Mouse (Mus musculus): Measurements from ENCODE around the gene Rac3. TPM values are rescaled to one million over a fixed set of nuclear protein-coding genes. Genes with fewer than 3 reads are reported as not detected.
"Not testable (repeated sequence)": the region's sequence is repeated elsewhere in the genome, so short reads cannot be mapped to it uniquely, and the experiment has no call there.

Gene Rac3
- polyA plus RNA-seq, 1 experiment from 2014 or later, result 51.2 TPM

- H3K4me1 ChIP-seq (replicated peaks), result peaks cover 17% of the 10 kb centered on the region
- WGBS, result 3% methylated on average over 18 of the region's 21 CpGs
- peak overlapping the region; percentile 15 for H3K4me3 ChIP-seq (replicated peaks)
- not testable (repeated sequence) for H3K27ac ChIP-seq; H3K9me3 ChIP-seq; ATAC-seq (ENCODE audit: insufficient number of reproducible peaks, insufficient read depth, low FRiP score, low TSS enrichment, low read depth); H3K27me3 ChIP-seq; H3K9ac ChIP-seq (replicated peaks); H3K36me3 ChIP-seq
- H3K4me2 ChIP-seq, result peak overlapping the region; percentile 46
Observed at GRCm38 (mm10) chr11:120729432-120730050, 8.3 kb downstream of the Rac3 start.

- 88% methylated on average over 10 of the region's 10 CpGs for WGBS
- peaks cover 3% of the 10 kb centered on the region; the same call in 1 of the 2 replicates for H3K27me3 ChIP-seq
Observed at GRCm38 (mm10) chr11:120730331-120730870, 9.1 kb downstream of the Rac3 start.

GRCm38 (mm10) chr11:120731395-120731794 is 10.1 kb downstream of the Rac3 start:
- no peak overlapping the region for H3K9ac ChIP-seq (replicated peaks)
- no peak overlapping the region for H3K4me3 ChIP-seq (replicated peaks)
- H3K27ac ChIP-seq, result peak overlapping the region; percentile 78
- WGBS, result 89% methylated on average over 1 of the region's 1 CpGs
- no peaks in the 10 kb centered on the region for H3K36me3 ChIP-seq
- H3K4me2 ChIP-seq, result no peak overlapping the region
- H3K4me1 ChIP-seq (replicated peaks), result peaks cover 15% of the 10 kb centered on the region
- no peak for ATAC-seq (ENCODE audit: insufficient number of reproducible peaks, insufficient read depth, low FRiP score, low TSS enrichment, low read depth)
- no peaks in the 10 kb centered on the region for H3K9me3 ChIP-seq
- H3K27me3 ChIP-seq, result peaks cover 3% of the 10 kb centered on the region; the same call in 1 of the 2 replicates

More at GRCm38 (mm10) chr11:120730331-120730870, 9.1 kb downstream of the Rac3 start:
- Histone ChIP-seq H3K9me3 (no peaks in the 10 kb centered on the region), H3K36me3 (peaks cover 2% of the 10 kb centered on the region; the same call in 1 of the 2 replicates), H3K27ac (no peak overlapping the region), H3K4me2 (no peak overlapping the region), H3K9ac (replicated peaks) (no peak overlapping the region), H3K4me3 (replicated peaks) (no peak overlapping the region), H3K4me1 (replicated peaks) (peaks cover 17% of the 10 kb centered on the region)
- no peak for ATAC-seq (ENCODE audit: insufficient number of reproducible peaks, insufficient read depth, low FRiP score, low TSS enrichment, low read depth)

GRCm38 (mm10) chr11:120731858-120732680 is 10.8 kb downstream of the Rac3 start, which contains the start of gene Cbr2:
Gene Cbr2, minus strand, starts transcription at chr11:120732114.
- peak within 1 kb of the TSS; percentile 78 for H3K27ac ChIP-seq

GRCm38 (mm10) chr11:120733521-120733920 is 12.3 kb downstream of the Rac3 start:
- Histone ChIP-seq H3K4me3 (replicated peaks) (no peak overlapping the region), H3K4me1 (replicated peaks) (peaks cover 9% of the 10 kb centered on the region), H3K9ac (replicated peaks) (no peak overlapping the region), H3K9me3 (no peaks in the 10 kb centered on the region), H3K27me3 (peaks cover 3% of the 10 kb centered on the region; the same call in 1 of the 2 replicates), H3K36me3 (no peaks in the 10 kb centered on the region), H3K27ac (no peak overlapping the region), H3K4me2 (no peak overlapping the region)
- 69% methylated on average over 6 of the region's 6 CpGs for WGBS
- no peak for ATAC-seq (ENCODE audit: insufficient number of reproducible peaks, insufficient read depth, low FRiP score, low TSS enrichment, low read depth)

More at GRCm38 (mm10) chr11:120731858-120732680, 10.8 kb downstream of the Rac3 start, which contains the start of gene Cbr2:
- Histone ChIP-seq H3K4me1 (replicated peaks) (peaks cover 9% of the 10 kb centered on the region), H3K27me3 (peaks cover 3% of the 10 kb centered on the region; the same call in 1 of the 2 replicates), H3K9ac (replicated peaks) (no peak within 1 kb of the TSS), H3K36me3 (no peaks in the 10 kb centered on the region), H3K4me2 (peak within 1 kb of the TSS; percentile 10; the same call in 1 of the 2 replicates), H3K9me3 (no peaks in the 10 kb centered on the region), H3K4me3 (replicated peaks) (no peak within 1 kb of the TSS)
- ATAC-seq (ENCODE audit: insufficient number of reproducible peaks, insufficient read depth, low FRiP score, low TSS enrichment, low read depth), result no peak
- WGBS, result 68% methylated on average over 12 of the region's 12 CpGs

- H3K27ac ChIP-seq, result no peak overlapping the region
- no peak overlapping the region for H3K4me3 ChIP-seq (replicated peaks)
- WGBS, result 76% methylated on average over 6 of the region's 6 CpGs
- no peak for ATAC-seq (ENCODE audit: insufficient number of reproducible peaks, insufficient read depth, low FRiP score, low TSS enrichment, low read depth)
- H3K4me1 ChIP-seq (replicated peaks), result no peaks in the 10 kb centered on the region; the same call in 1 of the 2 replicates
- H3K9me3 ChIP-seq, result no peaks in the 10 kb centered on the region
- H3K36me3 ChIP-seq, result no peaks in the 10 kb centered on the region
- no peak overlapping the region for H3K4me2 ChIP-seq
- H3K27me3 ChIP-seq, result no peaks in the 10 kb centered on the region; the same call in 1 of the 2 replicates
- H3K9ac ChIP-seq (replicated peaks), result no peak overlapping the region
Observed at GRCm38 (mm10) chr11:120736424-120736823, 15.2 kb downstream of the Rac3 start.

GRCm38 (mm10) chr11:120740981-120741380 is 19.7 kb downstream of the Rac3 start:
- Histone ChIP-seq H3K27me3 (no peaks in the 10 kb centered on the region; the same call in 1 of the 2 replicates), H3K36me3 (no peaks in the 10 kb centered on the region), H3K27ac (no peak overlapping the region), H3K9me3 (no peaks in the 10 kb centered on the region), H3K9ac (replicated peaks) (no peak overlapping the region), H3K4me2 (no peak overlapping the region), H3K4me3 (replicated peaks) (no peak overlapping the region), H3K4me1 (replicated peaks) (no peaks in the 10 kb centered on the region)
- ATAC-seq (ENCODE audit: insufficient number of reproducible peaks, insufficient read depth, low FRiP score, low TSS enrichment, low read depth), result no peak
- WGBS, result 90% methylated on average over 5 of the region's 5 CpGs

GRCm38 (mm10) chr11:120744121-120744701 is 22.9 kb downstream of the Rac3 start:
- H3K36me3 ChIP-seq, result no peaks in the 10 kb centered on the region
- no peak for ATAC-seq (ENCODE audit: insufficient number of reproducible peaks, insufficient read depth, low FRiP score, low TSS enrichment, low read depth)
- no peaks in the 10 kb centered on the region for H3K27me3 ChIP-seq
- H3K9me3 ChIP-seq, result no peaks in the 10 kb centered on the region
- H3K4me3 ChIP-seq (replicated peaks), result no peak overlapping the region
- H3K4me2 ChIP-seq, result no peak overlapping the region
- H3K9ac ChIP-seq (replicated peaks), result no peak overlapping the region
- H3K4me1 ChIP-seq (replicated peaks), result no peaks in the 10 kb centered on the region
- WGBS, result 70% methylated on average over 7 of the region's 7 CpGs
- H3K27ac ChIP-seq, result no peak overlapping the region

- Histone ChIP-seq H3K36me3 (no peaks in the 10 kb centered on the region), H3K4me1 (replicated peaks) (no peaks in the 10 kb centered on the region), H3K27ac (no peak overlapping the region), H3K9ac (replicated peaks) (no peak overlapping the region), H3K4me3 (replicated peaks) (no peak overlapping the region), H3K27me3 (no peaks in the 10 kb centered on the region), H3K4me2 (no peak overlapping the region), H3K9me3 (no peaks in the 10 kb centered on the region)
- 43% methylated on average over 4 of the region's 4 CpGs for WGBS
- ATAC-seq (ENCODE audit: insufficient number of reproducible peaks, insufficient read depth, low FRiP score, low TSS enrichment, low read depth), result no peak
Observed at GRCm38 (mm10) chr11:120747974-120748373, 26.7 kb downstream of the Rac3 start.

GRCm38 (mm10) chr11:120749430-120749829 is 28.2 kb downstream of the Rac3 start:
- Histone ChIP-seq H3K36me3 (no peaks in the 10 kb centered on the region), H3K4me2 (no peak overlapping the region), H3K4me1 (replicated peaks) (no peaks in the 10 kb centered on the region), H3K27me3 (no peaks in the 10 kb centered on the region), H3K9ac (replicated peaks) (no peak overlapping the region), H3K9me3 (no peaks in the 10 kb centered on the region), H3K27ac (no peak overlapping the region), H3K4me3 (replicated peaks) (no peak overlapping the region)
- ATAC-seq (ENCODE audit: insufficient number of reproducible peaks, insufficient read depth, low FRiP score, low TSS enrichment, low read depth), result no peak
- 74% methylated on average over 8 of the region's 8 CpGs for WGBS

GRCm38 (mm10) chr11:120751606-120752005 is 30.3 kb downstream of the Rac3 start:
- Histone ChIP-seq H3K36me3 (no peaks in the 10 kb centered on the region), H3K9ac (replicated peaks) (no peak overlapping the region), H3K4me3 (replicated peaks) (no peak overlapping the region), H3K4me2 (no peak overlapping the region), H3K9me3 (peaks cover 1% of the 10 kb centered on the region), H3K27me3 (no peaks in the 10 kb centered on the region), H3K4me1 (replicated peaks) (no peaks in the 10 kb centered on the region), H3K27ac (no peak overlapping the region)
- no peak for ATAC-seq (ENCODE audit: insufficient number of reproducible peaks, insufficient read depth, low FRiP score, low TSS enrichment, low read depth)
- 72% methylated on average over 4 of the region's 4 CpGs for WGBS
